Mouse (Mus musculus): ENCODE results near the gene Rabep2.

The Rabep2 gene

GRCm38 (mm10) chr7:126494120-126494519, 65.6 kb downstream of the Rabep2 start:
- no peak for DNase-seq (ENCODE audit: low spot score)

- DNase-seq (ENCODE audit: low spot score), result no peak
Observed at GRCm38 (mm10) chr7:126496475-126496874, 67.9 kb downstream of the Rabep2 start.

- DNase-seq (ENCODE audit: low spot score), result no peak
Observed at GRCm38 (mm10) chr7:126497966-126498365, 69.4 kb downstream of the Rabep2 start.

Measured in MN1 (cell line).